Mouse (Mus musculus): ENCODE data around the gene Hook1.
"Not testable (repeated sequence)": the region's sequence is repeated elsewhere in the genome, so short reads cannot be mapped to it uniquely, and the experiment has no call there.

Hook1 gene

GRCm38 (mm10) chr4:95966928-95967724 is at the start of gene Hook1:
Gene Hook1 (plus strand): TSS chr4:95967240.
- peak; percentile 91 to 94 for DNase-seq (ENCODE audit: low spot score in 2 of 2)

- DNase-seq (ENCODE audit: low spot score in 2 of 2): no peak
These were observed 49.3 kb upstream of the Hook1 start for GRCm38 (mm10) chr4:95917703-95918102.

DNA sequence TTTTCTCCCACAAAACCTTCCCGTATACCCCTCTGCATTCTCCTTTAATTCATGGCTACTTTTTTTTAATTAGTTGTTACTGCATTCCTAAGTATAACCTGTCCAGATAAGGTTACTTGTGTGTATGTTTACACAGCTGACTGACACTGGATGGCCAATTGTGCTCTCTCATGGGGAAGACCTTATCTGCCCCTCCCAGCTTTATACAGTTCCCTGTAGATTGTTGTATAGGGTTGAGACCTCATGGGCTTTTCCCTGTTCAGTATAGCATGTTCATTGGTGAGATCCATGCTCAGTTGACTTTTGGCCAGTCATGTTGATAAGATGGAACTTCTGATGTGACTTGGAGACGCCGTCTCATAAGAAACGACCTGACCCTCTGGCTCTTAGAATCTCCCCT is 46.6 kb upstream of the Hook1 start:
- no peak for DNase-seq (ENCODE audit: low spot score in 2 of 2)

GRCm38 (mm10) chr4:95924210-95925184 is 42.5 kb upstream of the Hook1 start:
- peak; percentile 45 to 77 for DNase-seq (ENCODE audit: low spot score in 2 of 2)

- no peak for DNase-seq (ENCODE audit: low spot score in 2 of 2)
These were observed 38.2 kb upstream of the Hook1 start for GRCm38 (mm10) chr4:95928846-95929245.

DNA sequence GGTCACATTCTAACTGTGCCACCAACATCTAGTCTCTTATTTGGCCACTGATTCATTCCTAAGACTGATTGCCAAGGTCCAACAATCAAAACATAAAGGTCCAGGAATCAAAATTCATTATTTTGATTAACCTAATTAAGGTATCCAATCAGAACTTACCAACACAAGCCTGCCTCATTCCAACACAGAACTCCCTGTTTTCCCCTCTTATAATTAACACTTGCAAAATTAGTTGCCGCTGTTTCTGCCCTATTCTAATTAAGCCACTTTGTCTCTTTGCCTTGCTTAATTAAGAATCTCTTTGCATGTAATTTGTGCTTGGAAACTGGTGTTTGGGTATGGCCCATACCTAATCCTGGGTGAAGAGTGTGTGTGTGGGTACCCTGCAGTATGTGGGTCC is 37.1 kb upstream of the Hook1 start:
- DNase-seq (ENCODE audit: low spot score in 2 of 2): no peak

DNA sequence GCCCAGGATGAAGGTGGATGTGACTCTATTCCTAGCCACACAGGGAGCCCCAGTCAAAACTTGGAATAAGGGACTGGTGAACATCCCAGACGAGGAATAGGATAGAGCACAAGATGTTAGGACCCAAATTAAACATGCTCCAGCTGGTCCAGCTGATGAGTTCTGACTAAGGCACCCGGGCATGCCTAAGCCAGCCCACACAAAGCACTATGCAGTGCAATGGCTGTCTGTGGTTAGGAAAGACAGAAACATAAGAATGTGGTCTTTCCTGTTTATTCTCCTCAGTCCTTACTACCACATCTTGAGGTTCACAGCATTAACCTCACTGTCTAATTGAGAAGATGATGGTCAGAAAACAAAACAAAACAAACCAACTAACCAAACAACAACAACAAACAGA is 35.7 kb upstream of the Hook1 start:
- no peak for DNase-seq (ENCODE audit: low spot score in 2 of 2)

GRCm38 (mm10) chr4:95933801-95934356 is 33.2 kb upstream of the Hook1 start:
- DNase-seq (ENCODE audit: low spot score in 2 of 2): no peak

- no peak for DNase-seq (ENCODE audit: low spot score in 2 of 2)
These were observed 32.5 kb upstream of the Hook1 start for GRCm38 (mm10) chr4:95934384-95935035.

GRCm38 (mm10) chr4:95938701-95939100 is 28.3 kb upstream of the Hook1 start:
- DNase-seq (ENCODE audit: low spot score in 2 of 2): no peak

DNA sequence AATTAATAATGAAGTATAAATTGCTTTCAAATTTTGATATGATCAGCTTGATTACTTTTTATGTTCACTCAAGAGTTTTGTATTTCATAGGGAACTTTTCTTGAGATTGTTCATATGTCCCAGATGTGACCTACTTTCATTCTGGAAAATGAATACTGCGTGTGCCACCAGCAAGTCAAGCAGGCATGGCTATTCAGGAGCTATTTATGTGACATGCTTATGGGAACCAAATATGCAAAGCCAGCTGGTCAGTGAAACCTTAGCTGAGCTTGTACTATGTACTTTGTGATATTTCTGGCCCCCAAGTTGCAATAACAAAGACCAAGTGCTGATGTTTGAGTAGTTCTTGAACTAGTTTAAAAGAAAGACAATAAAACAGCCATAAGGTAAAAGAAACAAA is 19.1 kb upstream of the Hook1 start:
- DNase-seq (ENCODE audit: low spot score in 2 of 2): no peak

- DNase-seq (ENCODE audit: low spot score in 2 of 2): no peak
These were observed 13.7 kb upstream of the Hook1 start for GRCm38 (mm10) chr4:95953328-95953727.

DNA sequence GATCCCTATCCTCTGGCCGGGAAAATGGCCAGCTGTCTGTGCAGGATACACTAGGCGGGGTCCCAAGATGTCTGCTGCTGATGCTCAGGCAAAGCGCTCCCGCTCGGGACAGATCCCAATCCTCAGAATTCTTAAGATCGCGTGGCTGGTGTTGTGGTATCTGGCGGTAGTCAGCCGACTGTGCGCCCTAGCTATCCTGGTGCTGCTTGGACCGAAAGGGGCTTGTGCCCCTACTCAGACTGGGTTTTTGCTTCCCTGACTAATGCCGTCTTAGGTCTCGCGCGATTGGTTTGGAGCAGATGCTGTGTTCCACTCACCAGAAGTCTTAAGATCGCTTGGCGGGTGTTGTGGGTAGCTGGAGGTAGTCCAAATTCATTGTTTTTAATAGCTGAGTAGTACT is 15.2 kb downstream of the Hook1 start:
- not testable (repeated sequence) for DNase-seq (ENCODE audit: low spot score in 2 of 2)

DNA sequence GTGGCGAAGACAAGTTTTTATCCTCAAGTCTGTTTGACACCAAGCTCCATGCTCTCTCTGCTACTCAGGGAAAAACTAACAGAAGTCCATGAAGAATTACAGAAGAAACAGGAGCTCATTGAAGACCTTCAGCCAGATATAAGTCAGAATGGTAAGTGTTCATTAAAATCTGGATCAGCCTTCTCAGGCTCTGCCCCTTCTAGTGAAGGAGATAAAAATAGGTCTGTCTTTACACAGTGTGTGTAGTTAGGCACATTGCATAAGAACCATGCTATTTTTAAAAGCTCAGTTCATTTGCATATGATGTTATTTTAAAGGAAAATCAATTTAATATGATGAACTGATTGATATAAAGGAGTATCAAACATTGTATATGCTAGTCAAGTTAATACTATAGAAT is 49.8 kb downstream of the Hook1 start:
- no peak for DNase-seq (ENCODE audit: low spot score in 2 of 2)

GRCm38 (mm10) chr4:96022803-96023202 is 55.8 kb downstream of the Hook1 start:
- no peak for DNase-seq (ENCODE audit: low spot score in 2 of 2)

GRCm38 (mm10) chr4:96028412-96028811 is 61.4 kb downstream of the Hook1 start:
- peak; percentile 13 to 59 for DNase-seq (ENCODE audit: low spot score in 2 of 2)

DNA sequence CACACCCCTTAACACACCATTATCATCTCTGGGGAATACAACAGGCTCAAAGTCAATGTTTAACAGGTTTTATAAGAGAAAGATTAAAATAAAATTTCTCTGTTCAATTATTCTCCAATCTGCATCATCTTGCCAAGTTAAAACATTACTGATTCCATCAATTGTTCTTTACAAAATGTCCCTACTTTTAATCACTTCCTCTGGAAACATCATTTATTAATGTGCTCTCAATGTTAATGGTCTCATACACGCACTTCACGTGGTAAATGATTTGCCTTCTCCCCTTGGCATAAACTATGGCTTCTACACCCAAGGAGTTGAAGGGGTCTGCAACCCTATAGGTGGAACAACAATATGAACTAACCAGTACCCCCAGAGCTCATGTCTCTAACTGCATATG is 93.1 kb downstream of the Hook1 start:
- DNase-seq (ENCODE audit: low spot score in 2 of 2): no peak

GRCm38 (mm10) chr4:96062045-96062444 is 95.0 kb downstream of the Hook1 start:
- no peak for DNase-seq (ENCODE audit: low spot score in 2 of 2)
